Mouse (Mus musculus): ENCODE data around the gene Prr32.

The Prr32 gene

GRCm38 (mm10) chrX:45090604-45091003 lies at the start of gene Prr32:
Prr32 (plus strand) TSS chrX:45090904.
- in situ Hi-C loops (cut with MboI, MseI): no loop called here
